Mouse (Mus musculus) heart, postnatal 0 days (tissue): ENCODE data around the gene Hmgcll1. TPM values are rescaled to one million over a fixed set of nuclear protein-coding genes. Genes with fewer than 3 reads are reported as not detected.

Experiments
- ATAC-seq: fragments of 200-750 bp; cut with Nextera tagmentation; 2 replicates; pipeline ENCODE4 v1.8.0; 2017; ENCODE audit warnings: low read depth, moderate number of reproducible peaks, moderate library complexity; ENCODE audit not compliant: insufficient read depth
- DNase-seq: peaks from one replicate; pipeline ENCODE4 v3.0.0-alpha.2; 2016; ENCODE audit warnings: low spot score
- H3K27ac ChIP-seq: fragments of 300-500 bp; sonication (generic); 2 replicates; pipeline ENCODE4 v1.5.1; 2014; ENCODE audit warnings: low read depth, mild to moderate bottlenecking
- H3K27me3 ChIP-seq: fragments of 300-500 bp; sonication (generic); 2 replicates; pipeline ENCODE4 v1.6.1; 2014; ENCODE audit warnings: low read length, mixed read lengths; ENCODE audit not compliant: control insufficient read depth, insufficient read depth
- H3K36me3 ChIP-seq: fragments of 300-500 bp; sonication (generic); replicated peaks from 2 replicates; pipeline ENCODE4 v1.6.1; 2014; ENCODE audit warnings: low read length, mixed read lengths; ENCODE audit not compliant: control insufficient read depth, insufficient read depth
- H3K4me1 ChIP-seq: fragments of 300-500 bp; sonication (generic); 2 replicates; pipeline ENCODE4 v1.6.1; 2014; ENCODE audit warnings: antibody characterized with exemption; ENCODE audit not compliant: control insufficient read depth, insufficient read depth
- H3K4me2 ChIP-seq: fragments of 300-500 bp; sonication (generic); 2 replicates; pipeline ENCODE4 v1.6.1; 2014; ENCODE audit warnings: low read depth, mild to moderate bottlenecking, low read length, moderate library complexity
- H3K4me3 ChIP-seq: fragments of 300-500 bp; sonication (generic); 2 replicates; pipeline ENCODE4 v1.5.1; 2014; ENCODE audit warnings: low read depth, low read length
- H3K9ac ChIP-seq: fragments of 300-500 bp; sonication (generic); replicated peaks from 2 replicates; pipeline ENCODE4 v1.6.1; 2014; ENCODE audit warnings: low read depth, low read length, mixed read lengths
- H3K9me3 ChIP-seq: fragments of 300-500 bp; sonication (generic); replicated peaks from 2 replicates; pipeline ENCODE4 v1.6.1; 2016; ENCODE audit warnings: low read length; ENCODE audit not compliant: control insufficient read depth
- CTCF ChIP-seq: IDR thresholded peaks from 2 replicates; pipeline ENCODE4 v1.5.1; 2016; ENCODE audit warnings: antibody characterized with exemption, control low read depth, low read depth
- EP300 ChIP-seq: IDR thresholded peaks from 2 replicates; pipeline ENCODE4 v1.6.1; 2016; ENCODE audit warnings: antibody characterized with exemption, low read depth
- WGBS: fragments of 180-500 bp; shearing (Covaris S2); extraction: QIAGEN DNeasy Blood & Tissue Kit; methylation state at CpG from one replicate; pipeline ENCODE4 v1.1.7; 2014; 5-methylcytosine and 5-hydroxymethylcytosine counted together
- polyA plus RNA-seq: library from polyadenylated mRNA; unstranded; fragments of >200 nt; fragmentation: Nextera tagmentation; extraction: Ambion mirVana; gene quantifications from 2 replicates; pipeline ENCODE4 v1.2.1, GENCODE M21; 2015
- total RNA-seq: library from RNA; depleted of rRNA; stranded (reverse); fragments of >200 nt; gene quantifications from 2 replicates; pipeline ENCODE4 v1.2.3, GENCODE M21; 2014; ENCODE audit warnings: low replicate concordance

Gene Hmgcll1
- total and polyA plus RNA-seq, 2 experiments from 2014 or later, result 0.37 TPM; not detected in 1

DNA sequence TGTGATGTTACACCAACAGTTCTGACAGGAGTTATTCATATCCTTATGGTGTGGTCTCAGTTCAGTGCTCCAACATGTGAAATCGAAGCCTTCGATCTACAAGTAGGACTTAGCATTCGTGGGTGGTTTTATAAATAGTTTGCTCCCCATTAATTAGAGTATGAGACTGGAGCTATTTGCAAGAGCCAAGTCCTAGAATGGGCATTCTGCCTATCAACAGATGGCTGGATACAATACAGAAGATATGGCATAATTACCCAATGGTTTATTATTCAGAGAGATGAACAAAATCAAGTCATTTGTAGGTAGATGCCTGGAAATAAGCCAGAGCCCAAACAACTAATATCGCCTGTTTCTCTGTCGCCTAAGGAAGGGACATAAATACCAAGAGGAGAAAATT lies 1.3 kb downstream of the Hmgcll1 start:
- no peak overlapping the region for H3K4me2 ChIP-seq
- WGBS, result 96% methylated on average over 5 of the region's 5 CpGs

DNA sequence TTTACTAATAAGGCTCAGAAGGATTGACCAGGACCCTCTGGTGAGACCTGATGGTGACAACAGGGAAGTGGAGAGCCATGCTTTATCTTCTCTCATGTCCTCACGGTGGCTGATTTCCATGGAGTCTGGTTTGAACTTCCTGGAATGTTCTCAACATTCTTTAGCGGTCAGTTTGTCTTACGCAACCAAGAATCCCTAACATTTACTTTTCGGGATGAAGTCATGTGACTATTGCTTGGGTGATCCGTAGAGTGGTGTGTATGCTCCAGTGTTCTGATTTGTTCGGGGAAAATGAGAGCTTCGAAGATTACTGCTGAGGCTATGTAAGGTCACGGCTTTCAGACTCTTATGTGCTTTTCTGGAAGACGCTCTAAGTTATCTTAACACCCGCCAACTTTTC lies 1.9 kb downstream of the Hmgcll1 start:
- ATAC-seq, result no peak
- H3K27ac ChIP-seq, result no peak overlapping the region
- H3K27me3 ChIP-seq, result no peaks in the 10 kb centered on the region; the same call in 1 of the 2 replicates
- no peak for DNase-seq
- no peak overlapping the region for H3K4me2 ChIP-seq
- WGBS, result 72% methylated on average over 10 of the region's 10 CpGs
- H3K9me3 ChIP-seq, result no peaks in the 10 kb centered on the region
- TF ChIP-seq EP300, result no peak
- no peak for TF ChIP-seq CTCF
- peaks cover 4% of the 10 kb centered on the region for H3K4me1 ChIP-seq
- no peak overlapping the region for H3K9ac ChIP-seq
- no peaks in the 10 kb centered on the region for H3K36me3 ChIP-seq
- no peak overlapping the region for H3K4me3 ChIP-seq

More for the DNA sequence above, 1.3 kb downstream of the Hmgcll1 start:
- no peaks in the 10 kb centered on the region for H3K36me3 ChIP-seq
- H3K27me3 ChIP-seq, result no peaks in the 10 kb centered on the region; the same call in 1 of the 2 replicates
- no peak overlapping the region for H3K27ac ChIP-seq
- no peaks in the 10 kb centered on the region for H3K9me3 ChIP-seq
- ATAC-seq (no peak), DNase-seq (no peak)
- no peak for TF ChIP-seq EP300
- no peak for TF ChIP-seq CTCF
- no peak overlapping the region for H3K9ac ChIP-seq
- peaks cover 4% of the 10 kb centered on the region for H3K4me1 ChIP-seq
- H3K4me3 ChIP-seq, result no peak overlapping the region

DNA sequence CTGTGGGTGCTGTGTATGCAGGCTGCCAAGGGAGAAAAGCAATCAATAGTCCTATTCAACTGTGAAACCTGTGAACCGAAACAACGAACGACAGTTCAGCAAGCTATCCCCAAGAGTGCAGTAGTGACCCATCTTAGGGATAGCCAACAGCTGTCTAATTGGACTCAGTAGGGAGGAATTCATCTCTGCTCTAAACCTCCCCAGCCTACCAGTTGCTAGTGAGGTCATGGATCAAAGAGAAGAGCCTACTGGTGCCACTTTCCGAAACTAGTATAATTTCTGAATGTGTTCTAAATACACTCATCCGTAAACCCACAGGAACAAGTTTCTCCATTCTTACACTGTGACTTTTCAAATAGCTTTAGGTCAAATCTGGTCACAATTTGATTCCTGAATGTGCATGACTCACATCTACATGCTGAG lies 8.9 kb downstream of the Hmgcll1 start:
- Histone ChIP-seq H3K4me1 (no peaks in the 10 kb centered on the region), H3K9me3 (no peaks in the 10 kb centered on the region), H3K36me3 (no peaks in the 10 kb centered on the region), H3K27me3 (no peaks in the 10 kb centered on the region), H3K27ac (peak overlapping the region; percentile 15; the same call in 1 of the 2 replicates), H3K4me2 (no peak overlapping the region), H3K9ac (no peak overlapping the region), H3K4me3 (no peak overlapping the region)
- no peak for TF ChIP-seq EP300
- DNase-seq, result no peak
- no peak for ATAC-seq
- WGBS, result 73% methylated on average over 5 of the region's 5 CpGs

DNA sequence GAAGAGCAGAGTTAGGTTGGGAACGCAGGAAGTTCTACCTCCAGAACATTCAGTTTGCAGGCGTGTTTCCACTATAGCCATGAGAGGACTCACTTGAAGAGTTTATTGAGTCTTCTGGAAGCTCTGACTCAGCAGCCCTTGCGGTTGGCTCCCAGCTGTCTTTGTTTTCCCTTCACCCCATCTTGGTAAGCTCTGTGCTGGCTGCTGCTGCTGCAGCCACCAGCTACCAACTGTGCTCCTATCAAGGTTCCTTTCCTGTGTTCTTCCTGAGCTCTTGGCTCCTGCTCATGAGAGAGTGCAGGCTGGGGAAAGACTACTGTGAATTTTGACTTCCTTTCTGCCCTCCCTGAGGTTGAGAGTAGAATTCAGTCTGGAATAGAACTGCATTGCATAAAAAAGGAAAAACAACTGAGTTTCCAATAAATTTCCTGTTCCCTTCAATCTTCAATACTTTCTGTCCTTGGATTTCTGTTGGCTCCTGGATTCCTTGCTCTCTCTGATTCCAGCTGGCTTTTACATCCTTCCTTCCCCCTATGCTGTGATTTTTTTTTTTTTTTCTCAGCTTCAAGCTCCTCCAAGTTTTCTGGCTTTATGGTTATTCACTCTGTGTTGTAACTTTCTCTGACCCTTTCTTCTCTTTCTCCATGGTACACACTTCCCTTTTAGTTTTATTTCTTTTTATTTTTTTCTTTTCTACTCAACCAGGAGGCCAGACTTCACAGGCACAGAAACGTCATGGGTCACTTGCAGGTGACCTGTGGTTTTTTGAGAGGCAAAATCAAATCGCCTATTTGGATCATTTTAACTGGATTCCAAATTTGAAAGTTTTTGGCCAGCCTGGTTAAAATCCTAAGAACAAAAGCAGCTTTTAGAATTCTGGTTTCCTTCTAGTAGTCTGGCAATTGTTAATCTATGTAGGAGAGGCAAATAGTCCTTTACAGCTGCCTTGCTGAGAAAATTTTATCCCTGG lies 9.9 kb downstream of the Hmgcll1 start:
- WGBS, result 44% methylated on average over 5 of the region's 5 CpGs
- no peaks in the 10 kb centered on the region for H3K4me1 ChIP-seq
- H3K4me3 ChIP-seq, result no peak overlapping the region
- peak overlapping the region; percentile 72 for H3K27ac ChIP-seq
- TF ChIP-seq EP300 (no peak), CTCF (no peak)
- H3K27me3 ChIP-seq, result no peaks in the 10 kb centered on the region
- H3K4me2 ChIP-seq, result no peak overlapping the region
- H3K9me3 ChIP-seq, result no peaks in the 10 kb centered on the region
- no peaks in the 10 kb centered on the region for H3K36me3 ChIP-seq
- no peak overlapping the region for H3K9ac ChIP-seq
- ATAC-seq (peak; percentile 67), DNase-seq (peak; percentile 58)

DNA sequence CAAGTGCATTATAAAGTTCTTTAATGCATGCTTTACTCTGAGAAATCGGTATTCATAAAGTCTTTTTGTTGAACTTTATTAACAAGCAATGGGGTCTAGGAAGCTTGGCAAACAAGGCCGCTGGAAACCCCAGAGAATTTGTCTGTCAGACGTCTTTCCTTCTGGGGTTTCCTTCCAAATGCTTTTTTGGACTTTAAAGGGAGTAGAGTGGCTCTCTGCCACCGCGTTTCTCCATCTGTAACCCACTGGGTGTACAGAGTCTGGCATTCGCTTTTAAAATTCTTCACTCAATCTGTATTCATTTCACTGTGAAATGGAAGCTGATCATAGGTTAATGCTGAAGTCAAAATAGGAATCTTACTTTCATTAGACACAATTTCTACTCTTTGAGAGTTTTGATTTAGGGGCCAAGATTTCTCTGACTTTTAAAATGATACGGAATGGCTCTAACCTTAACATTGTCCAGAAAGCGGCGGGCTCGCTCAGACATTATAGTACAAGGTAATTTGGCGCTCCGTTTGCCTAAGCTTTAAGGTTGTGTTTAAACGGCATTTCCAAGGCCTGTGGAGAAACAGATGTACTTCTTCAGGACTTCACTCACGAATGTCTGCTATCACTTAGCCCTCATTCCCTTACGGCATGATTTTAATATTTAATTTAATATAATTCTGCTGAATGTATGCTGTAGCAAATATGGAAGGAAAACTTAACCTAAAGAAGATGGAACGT lies 15.0 kb downstream of the Hmgcll1 start:
- no peak overlapping the region for H3K9ac ChIP-seq
- H3K4me3 ChIP-seq, result no peak overlapping the region
- H3K4me1 ChIP-seq, result no peaks in the 10 kb centered on the region
- H3K9me3 ChIP-seq, result no peaks in the 10 kb centered on the region
- H3K27ac ChIP-seq, result no peak overlapping the region
- H3K4me2 ChIP-seq, result no peak overlapping the region
- TF ChIP-seq EP300 (no peak), CTCF (no peak)
- no peaks in the 10 kb centered on the region for H3K27me3 ChIP-seq
- ATAC-seq (no peak), DNase-seq (no peak)
- WGBS, result 81% methylated on average over 16 of the region's 16 CpGs
- H3K36me3 ChIP-seq, result no peaks in the 10 kb centered on the region
